Mouse (Mus musculus) heart, adult 2 months (tissue): Measurements from ENCODE around the gene Unc5a. TPM values are rescaled to one million over a fixed set of nuclear protein-coding genes. Genes with fewer than 3 reads are reported as not detected.

Experiments used
- DNase-seq, 2 experiments: peaks; one replicate each; pipeline ENCODE4 v3.0.0; 2021
- H3K27ac ChIP-seq: fragments of 200-600 bp; 2 replicates; pipeline ENCODE4 v1.8.1; 2022
- H3K27me3 ChIP-seq: fragments of 200-500 bp; 2 replicates; pipeline ENCODE4 v1.6.1; 2012; ENCODE audit warnings: mild to moderate bottlenecking, low read length, inconsistent platforms, mixed read lengths; ENCODE audit not compliant: control insufficient read depth, insufficient read depth
- H3K36me3 ChIP-seq: fragments of 200-500 bp; 2 replicates; pipeline ENCODE4 v1.6.1; 2012; ENCODE audit warnings: low read length, inconsistent platforms; ENCODE audit not compliant: control insufficient read depth, insufficient read depth
- H3K4me1 ChIP-seq: fragments of 200-500 bp; 2 replicates; pipeline ENCODE4 v1.6.1; 2011; ENCODE audit warnings: low read length; ENCODE audit not compliant: control insufficient read depth, insufficient read depth
- H3K4me3 ChIP-seq: fragments of 200-600 bp; 2 replicates; pipeline ENCODE4 v1.8.1; 2022
- H3K79me2 ChIP-seq: fragments of 200-500 bp; replicated peaks from 2 replicates; pipeline ENCODE4 v1.6.1; 2012; ENCODE audit warnings: mild to moderate bottlenecking, inconsistent platforms, low read length, moderate library complexity, mixed read lengths; ENCODE audit not compliant: control insufficient read depth, insufficient read depth
- H3K9ac ChIP-seq: fragments of 200-500 bp; 2 replicates; pipeline ENCODE4 v1.6.1; 2012; ENCODE audit warnings: low read depth, mild to moderate bottlenecking, control low read depth, inconsistent platforms, low read length, mixed read lengths
- CTCF ChIP-seq: fragments of 200-600 bp; IDR thresholded peaks from 2 replicates; pipeline ENCODE4 v1.8.1; 2022; ENCODE audit warnings: antibody characterized with exemption, mild to moderate bottlenecking, moderate library complexity
- EP300 ChIP-seq: fragments of 200-500 bp; IDR thresholded peaks from 2 replicates; pipeline ENCODE4 v1.6.1; 2011; ENCODE audit warnings: low read depth, low read length, control low read depth; ENCODE audit not compliant: insufficient read depth
- POLR2A ChIP-seq: fragments of 200-500 bp; IDR thresholded peaks from 2 replicates; pipeline ENCODE4 v1.6.1; 2011; ENCODE audit warnings: mild to moderate bottlenecking, low read depth, low read length, control low read depth; ENCODE audit not compliant: insufficient read depth
- WGBS: fragments of 180-500 bp; shearing (Covaris S2); methylation state at CpG from one replicate; pipeline ENCODE4 v1.1.7; 2018; 5-methylcytosine and 5-hydroxymethylcytosine counted together
- intact Hi-C: fragments of 180-260 bp; cut with DNase I; formaldehyde crosslinking; loops from one replicate; pipeline ENCODE4 v1.15.1; 2025
- polyA plus RNA-seq: library from polyadenylated mRNA; depleted of rRNA; stranded (reverse); fragments of >200 nt; gene quantifications from 2 replicates; pipeline ENCODE4 v1.2.3, GENCODE M21; 2012
- total RNA-seq, 2 experiments: library from RNA; stranded (reverse); gene quantifications; 2 replicates each; pipeline ENCODE4 v1.2.3; 2021

Unc5a gene
- total and polyA plus RNA-seq, 3 experiments: 0.57 to 1.2 (median 0.73) TPM

GRCm38 (mm10) chr13:54949592-54949991, 381 bp downstream of the Unc5a start:
- H3K36me3 ChIP-seq: no peaks in the 10 kb centered on the region
- under 1% methylated on average over 44 of the region's 44 CpGs for WGBS
- H3K9ac ChIP-seq: peak overlapping the region; percentile 80
- no peak for TF ChIP-seq EP300
- TF ChIP-seq CTCF: no peak
- TF ChIP-seq POLR2A: no peak
- DNase-seq: peak in 1 of 2 experiments; percentile 58
- H3K4me3 ChIP-seq: peak overlapping the region; percentile 58
- intact Hi-C loops: no loop called here
- peaks cover 1% of the 10 kb centered on the region; the same call in 1 of the 2 replicates for H3K4me1 ChIP-seq
- H3K27ac ChIP-seq: no peak overlapping the region
- H3K79me2 ChIP-seq: no peaks in the 10 kb centered on the region
- peaks cover 4% of the 10 kb centered on the region; the same call in 1 of the 2 replicates for H3K27me3 ChIP-seq

- Histone ChIP-seq H3K79me2 (no peaks in the 10 kb centered on the region), H3K4me3 (no peak overlapping the region), H3K4me1 (peaks cover 1% of the 10 kb centered on the region; the same call in 1 of the 2 replicates), H3K9ac (no peak overlapping the region), H3K36me3 (no peaks in the 10 kb centered on the region), H3K27me3 (peaks cover 4% of the 10 kb centered on the region; the same call in 1 of the 2 replicates), H3K27ac (no peak overlapping the region)
- TF ChIP-seq EP300 (no peak), CTCF (no peak), POLR2A (no peak)
- intact Hi-C loops: no loop called here
- 3% methylated on average over 9 of the region's 9 CpGs for WGBS
- no peak for DNase-seq
Observed at GRCm38 (mm10) chr13:54950131-54950530, 920 bp downstream of the Unc5a start.

- WGBS: 68% methylated on average over 5 of the region's 5 CpGs
Observed at GRCm38 (mm10) chr13:54951166-54951565, 2.0 kb downstream of the Unc5a start.

GRCm38 (mm10) chr13:54954745-54955144, 5.5 kb downstream of the Unc5a start:
- DNase-seq: no peak
- Histone ChIP-seq H3K79me2 (no peaks in the 10 kb centered on the region), H3K27ac (no peak overlapping the region), H3K4me3 (no peak overlapping the region), H3K27me3 (no peaks in the 10 kb centered on the region; the same call in 1 of the 2 replicates), H3K9ac (no peak overlapping the region), H3K36me3 (no peaks in the 10 kb centered on the region), H3K4me1 (peaks cover 4% of the 10 kb centered on the region)
- intact Hi-C loops: no loop called here
- 41% methylated on average over 2 of the region's 2 CpGs for WGBS
- TF ChIP-seq CTCF (no peak), EP300 (no peak), POLR2A (no peak)

More at GRCm38 (mm10) chr13:54951166-54951565, 2.0 kb downstream of the Unc5a start:
- DNase-seq: no peak
- TF ChIP-seq CTCF (no peak), EP300 (no peak), POLR2A (no peak)
- peaks cover 4% of the 10 kb centered on the region; the same call in 1 of the 2 replicates for H3K27me3 ChIP-seq
- no peak overlapping the region for H3K4me3 ChIP-seq
- H3K9ac ChIP-seq: no peak overlapping the region
- no peaks in the 10 kb centered on the region for H3K36me3 ChIP-seq
- intact Hi-C loops: no loop called here
- no peaks in the 10 kb centered on the region for H3K79me2 ChIP-seq
- no peak overlapping the region for H3K27ac ChIP-seq
- peaks cover 3% of the 10 kb centered on the region; the same call in 1 of the 2 replicates for H3K4me1 ChIP-seq

GRCm38 (mm10) chr13:54955695-54956471, 6.7 kb downstream of the Unc5a start:
- no peak overlapping the region for H3K27ac ChIP-seq
- WGBS: 1% methylated on average over 61 of the region's 61 CpGs
- H3K9ac ChIP-seq: peak overlapping the region; percentile 42
- no peak for TF ChIP-seq POLR2A
- TF ChIP-seq EP300: no peak
- TF ChIP-seq CTCF: no peak
- no peaks in the 10 kb centered on the region for H3K27me3 ChIP-seq
- DNase-seq: peak; percentile 46 to 59
- peaks cover 2% of the 10 kb centered on the region; the same call in 1 of the 2 replicates for H3K4me1 ChIP-seq
- H3K36me3 ChIP-seq: no peaks in the 10 kb centered on the region
- intact Hi-C loops: no loop called here
- peak overlapping the region; percentile 43 for H3K4me3 ChIP-seq
- H3K79me2 ChIP-seq: no peaks in the 10 kb centered on the region

GRCm38 (mm10) chr13:54957281-54957680, 8.1 kb downstream of the Unc5a start:
- H3K4me1 ChIP-seq: peaks cover 2% of the 10 kb centered on the region; the same call in 1 of the 2 replicates
- no peak overlapping the region for H3K4me3 ChIP-seq
- no peaks in the 10 kb centered on the region for H3K27me3 ChIP-seq
- WGBS: 75% methylated on average over 7 of the region's 7 CpGs
- H3K79me2 ChIP-seq: no peaks in the 10 kb centered on the region
- no peak overlapping the region for H3K9ac ChIP-seq
- DNase-seq: no peak
- H3K36me3 ChIP-seq: no peaks in the 10 kb centered on the region
- intact Hi-C loops: no loop called here
- TF ChIP-seq EP300 (no peak), POLR2A (no peak), CTCF (no peak)
- no peak overlapping the region for H3K27ac ChIP-seq
